Mouse (Mus musculus) R1 (cell line): Measurements from ENCODE around the gene Fgfr2.
A peak's percentile ranks its signal among the peaks of the same experiment; 100 is the strongest.

Source experiments
- DNase-seq: peaks from one replicate; pipeline ENCODE4 v3.0.0-alpha.2; 2018; ENCODE audit warnings: low read depth, low spot score

The Fgfr2 gene

DNA sequence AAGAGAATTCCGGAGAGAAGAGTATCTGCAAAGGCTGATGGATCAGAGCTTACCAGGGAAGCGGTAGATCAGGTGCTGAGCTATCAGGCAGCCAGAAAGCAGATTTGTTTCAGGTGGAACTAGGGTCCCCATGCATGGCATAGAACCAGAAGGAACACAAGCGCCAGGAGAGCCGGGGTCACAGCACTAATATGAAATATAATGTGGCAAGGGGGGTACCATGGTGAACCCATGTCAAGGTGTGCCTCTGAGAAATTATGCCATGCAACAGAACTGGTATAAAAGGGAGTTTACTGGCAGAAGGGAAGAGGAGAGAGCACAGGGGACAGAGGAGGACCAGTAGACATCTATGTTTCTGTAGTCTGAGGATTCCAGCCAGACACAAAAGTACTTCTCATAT is 2188.5 kb downstream of the Fgfr2 start:
- no peak for DNase-seq

DNA sequence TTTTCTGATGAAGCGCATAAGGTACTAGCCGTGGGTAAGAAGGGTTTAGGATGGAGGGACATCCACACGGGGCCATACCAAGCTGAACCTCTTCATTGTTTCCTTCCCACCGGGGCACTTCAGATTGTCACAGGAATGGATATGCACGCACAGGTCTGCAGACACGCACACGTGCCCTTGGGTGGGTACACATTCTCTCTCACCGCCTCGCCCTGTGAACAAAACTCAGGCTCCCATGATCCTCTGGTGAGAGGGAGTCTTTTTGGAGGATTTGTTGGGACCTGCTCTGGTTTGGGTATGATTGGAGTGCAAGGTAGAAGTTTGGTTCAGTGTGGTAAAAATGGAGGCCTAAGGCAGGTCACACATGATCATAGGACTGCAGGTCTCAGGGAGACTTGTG is 2190.2 kb downstream of the Fgfr2 start:
- DNase-seq = no peak

DNA sequence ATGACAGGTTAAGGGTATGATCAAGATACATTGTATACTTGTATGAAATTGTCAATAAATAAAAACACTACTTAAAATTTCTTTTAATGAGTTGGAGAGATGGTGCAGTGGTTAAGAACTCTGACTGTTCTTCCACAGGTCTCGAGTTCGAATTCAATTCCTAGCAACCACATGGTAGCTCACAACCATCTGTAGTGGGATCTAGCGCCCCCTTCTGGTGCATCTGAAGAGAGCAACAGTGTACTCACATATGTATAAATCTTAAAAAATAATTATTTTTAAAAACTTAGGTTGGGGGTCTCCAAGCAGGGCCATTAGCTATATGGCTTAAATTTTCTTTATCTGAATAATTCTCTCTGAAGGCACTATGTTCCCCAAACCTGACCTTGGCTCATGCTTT is 2192.7 kb downstream of the Fgfr2 start:
- peak; percentile 58 for DNase-seq

DNA sequence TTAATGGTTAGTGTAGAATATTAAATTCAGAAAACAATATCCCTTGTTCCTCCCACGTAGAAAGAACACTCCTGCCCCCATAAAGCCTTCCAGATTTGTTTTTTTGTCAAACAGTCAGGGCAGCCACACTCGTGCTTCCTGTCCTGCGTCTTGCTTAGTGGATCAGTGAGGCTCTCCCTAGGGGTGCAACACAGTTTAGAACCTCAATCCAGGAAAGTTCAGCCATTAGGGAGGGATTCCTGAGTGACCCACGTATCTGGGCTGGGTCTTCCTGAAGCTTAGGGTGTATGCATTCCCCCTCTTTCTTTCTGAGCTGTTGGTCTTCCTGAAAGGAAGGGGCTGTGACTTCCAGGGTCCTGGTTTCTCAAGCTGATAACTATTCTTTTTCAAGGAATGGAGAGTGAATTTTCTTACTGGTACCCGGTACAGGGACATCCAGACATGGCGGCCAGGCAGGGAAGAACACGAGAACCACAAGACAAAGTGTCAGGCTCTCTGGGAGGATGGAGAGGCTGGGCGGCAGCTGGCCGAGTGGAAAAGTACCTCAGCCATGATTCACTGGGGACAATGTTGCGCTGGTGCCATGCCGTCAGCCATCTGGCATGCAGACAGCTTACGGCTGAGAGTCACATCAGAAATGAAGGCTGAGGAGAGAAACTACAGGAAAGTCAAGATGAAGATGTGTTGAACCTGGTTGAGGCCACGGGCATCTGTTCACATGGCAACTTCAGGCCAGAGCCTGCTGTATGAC is 2200.0 kb downstream of the Fgfr2 start:
- DNase-seq = no peak

DNA sequence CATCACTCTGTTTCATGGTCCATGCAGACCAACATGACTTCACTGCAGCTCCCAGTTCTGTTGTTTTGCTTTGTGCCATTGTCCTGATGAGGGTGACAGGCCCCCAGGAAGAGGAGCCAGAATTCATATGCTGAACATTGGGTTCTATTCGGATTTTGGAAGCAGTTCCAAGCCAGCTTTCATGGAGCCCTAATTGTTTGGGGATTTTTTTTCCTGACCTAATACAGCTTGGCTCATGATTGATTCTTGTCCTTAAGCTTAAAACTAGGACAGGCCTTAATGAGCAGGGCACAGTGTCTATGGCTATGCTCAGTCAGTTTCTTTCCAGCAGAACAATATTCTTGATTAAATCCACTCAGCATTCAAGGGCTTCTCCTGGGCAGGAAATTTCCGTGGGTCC is 2204.9 kb downstream of the Fgfr2 start:
- no peak for DNase-seq

DNA sequence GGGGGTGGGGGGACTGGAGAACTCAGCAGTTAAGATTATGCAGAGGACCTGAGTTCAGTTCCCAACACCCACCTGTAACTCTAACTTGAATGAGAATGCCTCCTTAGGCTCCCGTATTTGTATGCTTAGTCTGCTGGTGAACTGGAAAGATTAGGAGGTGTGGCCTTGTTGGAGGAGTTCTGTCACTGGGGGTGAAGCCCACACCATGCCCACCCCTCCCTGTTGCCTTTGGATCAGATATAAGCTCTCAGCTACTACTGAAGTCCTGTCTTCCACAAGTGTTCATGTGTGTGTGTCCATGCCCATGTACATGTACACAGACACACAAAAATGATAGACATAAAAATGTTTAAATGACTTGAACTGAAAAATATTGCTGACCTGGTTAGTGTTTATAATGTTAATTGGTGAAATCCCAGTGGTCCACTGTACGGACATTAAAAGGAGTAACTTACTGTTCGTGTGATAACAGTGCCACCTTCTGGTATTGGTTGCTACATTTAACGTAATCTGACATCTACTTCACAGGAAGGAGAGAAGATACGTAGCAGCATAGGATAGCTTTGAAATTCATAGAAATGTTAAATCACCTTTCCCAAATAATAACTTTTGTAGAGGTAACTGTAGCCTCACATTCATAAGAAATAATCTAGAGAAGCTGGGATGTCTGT is 2208.3 kb downstream of the Fgfr2 start:
- peak; percentile 66 for DNase-seq

DNA sequence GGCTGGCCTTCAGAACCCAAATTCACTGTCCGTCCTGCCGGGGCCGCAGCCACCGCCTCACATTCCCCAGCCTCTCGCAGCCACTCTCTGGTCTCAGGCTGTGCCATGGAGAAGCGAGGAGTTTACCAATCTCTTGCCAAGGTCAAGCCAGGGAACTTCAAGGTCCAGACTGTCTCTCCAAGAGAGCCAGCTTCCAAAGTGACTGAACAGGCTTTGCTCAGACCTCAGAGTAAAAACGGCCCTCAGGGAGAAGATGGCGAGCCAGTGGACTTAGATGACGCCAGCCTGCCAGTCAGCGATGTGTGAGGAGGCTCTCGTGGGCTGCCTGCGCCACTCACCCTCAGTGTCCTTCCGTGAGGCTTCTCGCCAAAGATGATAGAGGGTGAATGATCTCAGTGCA is 2212.3 kb downstream of the Fgfr2 start:
- no peak for DNase-seq

DNA sequence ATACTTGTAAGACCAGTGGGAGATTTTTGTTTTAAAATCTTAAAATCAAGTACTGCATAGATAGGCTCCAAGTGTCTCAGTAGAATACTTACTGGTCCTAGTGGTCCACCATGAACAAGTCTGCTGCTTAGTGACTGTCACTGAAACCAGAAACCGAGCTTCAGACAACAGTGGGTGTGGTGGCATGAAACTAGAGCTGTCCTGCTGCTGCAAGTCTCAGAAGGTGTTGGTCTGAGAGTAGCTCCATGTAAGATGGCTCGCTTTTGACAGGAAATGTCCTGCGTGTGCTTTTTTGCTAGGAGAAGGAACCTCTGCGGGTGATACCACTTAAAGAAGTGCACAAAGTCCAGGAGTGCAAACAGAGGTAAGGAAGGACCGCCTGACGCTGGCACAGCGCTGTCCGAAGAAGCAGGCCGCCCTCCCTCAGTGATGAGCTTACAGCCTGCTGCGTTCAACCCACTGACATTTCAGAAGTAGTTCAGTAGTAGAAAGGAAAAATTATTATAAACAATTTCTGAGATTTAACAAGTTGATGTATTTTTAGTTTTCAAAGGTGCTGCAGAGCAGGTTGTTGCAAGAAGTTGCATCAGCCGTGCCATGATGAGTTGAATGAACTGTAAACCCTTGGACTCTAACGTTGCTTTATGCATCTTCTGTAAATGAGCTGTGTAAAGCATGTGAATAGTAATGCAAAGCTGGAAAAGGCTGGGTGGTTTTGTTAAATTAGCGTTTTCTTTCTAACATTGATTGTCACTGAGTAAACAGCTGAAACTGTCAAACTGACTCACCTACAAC is 2218.4 kb downstream of the Fgfr2 start:
- DNase-seq = peak; percentile 14

DNA sequence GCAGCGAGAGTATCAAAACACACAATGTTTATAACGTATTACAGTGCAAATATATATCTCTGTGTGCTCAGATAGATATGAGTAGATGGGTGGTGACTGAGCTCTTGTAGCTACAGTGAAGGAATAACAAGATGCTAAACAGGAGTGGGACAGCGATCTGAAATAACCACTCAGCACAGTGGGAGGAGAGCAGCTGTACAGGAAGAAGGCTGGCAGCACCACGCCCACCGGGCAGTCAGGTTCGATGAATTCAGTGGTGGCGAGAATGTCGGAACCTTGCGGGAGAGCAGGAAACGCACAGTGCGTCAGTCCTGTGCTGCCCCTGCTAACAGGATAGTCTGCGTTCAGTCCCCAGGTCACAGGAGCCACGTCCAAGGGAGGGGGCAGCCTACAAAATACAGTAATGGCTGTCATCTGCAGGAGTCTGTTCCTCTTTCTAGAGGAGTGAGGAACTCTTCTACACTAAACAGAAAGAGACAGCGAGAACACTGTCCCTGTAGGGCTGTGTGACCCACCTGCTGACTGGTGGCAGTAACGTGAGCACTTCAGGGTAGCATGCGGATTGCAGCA is 2219.6 kb downstream of the Fgfr2 start:
- peak; percentile 56 for DNase-seq

DNA sequence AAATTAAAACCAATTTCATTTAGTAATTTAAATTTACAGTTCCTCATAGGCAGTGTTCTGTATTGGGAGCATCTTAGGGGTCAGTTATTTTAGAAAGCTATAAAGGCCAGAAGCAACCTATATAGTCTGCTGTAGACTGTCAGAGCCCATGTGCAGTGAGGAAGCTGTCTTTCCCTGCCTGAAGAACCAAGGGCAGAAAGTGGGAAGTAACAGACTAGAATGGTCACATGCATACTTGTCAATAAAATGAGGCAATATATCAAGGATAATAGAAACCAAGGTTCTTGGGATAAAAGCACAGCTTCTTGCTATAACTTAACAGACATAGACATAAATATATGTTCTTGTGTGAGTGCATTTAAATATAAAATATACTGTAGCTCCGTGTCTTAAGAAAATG is 2220.2 kb downstream of the Fgfr2 start:
- DNase-seq = no peak

DNA sequence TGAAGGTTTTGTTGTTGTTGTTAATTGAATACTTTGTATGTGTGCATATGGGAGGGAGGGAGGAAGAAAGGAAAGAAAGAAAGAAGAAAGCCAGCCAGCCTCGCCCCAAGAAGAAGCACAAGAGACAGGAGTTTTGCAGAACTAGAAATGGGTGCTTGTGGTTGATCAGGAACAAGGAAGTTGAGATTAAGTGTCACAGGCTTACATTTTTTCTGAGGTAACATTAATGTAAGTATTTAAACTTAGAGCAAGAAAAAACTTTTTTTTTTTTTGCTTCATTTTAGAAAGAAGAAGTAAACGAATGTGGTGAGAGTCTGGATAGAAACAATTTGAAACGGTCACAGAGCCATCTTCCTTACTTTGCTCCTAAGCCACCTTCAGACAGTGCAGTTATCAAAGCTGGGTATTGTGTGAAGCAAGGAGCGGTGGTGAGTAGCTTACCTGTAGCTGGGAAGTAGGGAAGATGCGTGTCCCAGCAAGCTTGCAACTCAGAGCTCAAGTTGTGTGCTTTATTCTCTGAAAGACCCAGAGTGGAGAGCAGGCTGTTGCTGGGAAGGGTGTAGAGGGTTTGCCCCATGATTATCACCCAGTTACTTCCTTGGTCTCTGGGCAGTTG is 2222.8 kb downstream of the Fgfr2 start:
- no peak for DNase-seq

DNA sequence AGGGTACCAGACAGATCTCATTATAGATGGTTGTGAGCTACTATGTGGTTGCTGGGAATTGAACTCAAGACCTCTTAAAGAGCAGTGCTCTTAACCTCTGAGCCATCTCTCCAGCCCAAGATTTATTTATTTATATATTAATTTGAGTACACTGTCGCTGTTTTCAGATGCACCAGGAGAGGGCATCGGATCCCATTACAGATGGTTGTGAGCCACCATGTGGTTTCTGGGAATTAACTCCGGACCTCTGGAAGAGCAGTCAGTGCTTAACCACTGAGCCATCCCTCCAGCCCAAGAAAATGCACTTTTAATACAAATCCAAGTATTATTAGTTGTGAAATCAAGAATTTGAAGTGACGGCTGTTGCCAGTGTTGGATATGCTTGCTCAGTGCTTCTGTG is 2224.8 kb downstream of the Fgfr2 start:
- DNase-seq = peak; percentile 80

DNA sequence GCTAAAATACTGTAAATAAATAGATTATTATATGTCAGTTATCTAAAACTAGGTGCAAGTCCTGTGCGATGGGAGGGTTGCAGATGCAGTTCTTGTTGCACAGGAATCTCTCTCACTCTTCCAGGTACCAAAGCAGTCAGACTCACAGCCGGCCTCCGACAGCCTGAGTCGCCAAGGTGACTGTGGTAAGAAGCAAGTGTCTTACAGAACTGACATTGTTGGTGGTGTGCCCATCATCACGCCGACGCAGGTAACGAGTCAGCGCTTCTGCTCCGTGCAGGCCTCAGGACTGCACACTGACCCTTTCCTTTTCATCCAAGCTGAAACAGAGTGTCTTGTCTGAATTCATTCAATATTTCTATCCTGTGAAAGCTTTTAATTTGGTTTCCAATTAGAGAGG is 2225.9 kb downstream of the Fgfr2 start:
- no peak for DNase-seq

DNA sequence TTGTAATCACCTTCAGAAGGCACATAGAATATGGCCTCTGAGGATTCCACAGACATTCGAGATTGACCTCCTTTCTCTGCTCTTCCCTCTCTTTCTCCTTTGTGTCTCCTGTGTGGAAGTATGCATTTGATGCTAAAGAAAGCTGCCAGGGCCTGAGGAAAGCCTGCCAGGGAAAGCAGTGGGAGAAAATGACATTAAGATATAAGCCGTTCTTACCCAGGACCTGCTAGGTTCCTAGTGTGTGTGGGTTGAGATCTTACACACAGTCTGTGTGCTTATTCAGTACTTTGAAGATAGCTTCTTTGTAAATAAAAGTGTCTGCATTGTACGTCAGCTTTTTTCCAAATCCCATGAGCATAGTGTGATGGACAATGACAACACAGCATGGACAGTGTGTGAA is 2227.1 kb downstream of the Fgfr2 start:
- DNase-seq = no peak

DNA sequence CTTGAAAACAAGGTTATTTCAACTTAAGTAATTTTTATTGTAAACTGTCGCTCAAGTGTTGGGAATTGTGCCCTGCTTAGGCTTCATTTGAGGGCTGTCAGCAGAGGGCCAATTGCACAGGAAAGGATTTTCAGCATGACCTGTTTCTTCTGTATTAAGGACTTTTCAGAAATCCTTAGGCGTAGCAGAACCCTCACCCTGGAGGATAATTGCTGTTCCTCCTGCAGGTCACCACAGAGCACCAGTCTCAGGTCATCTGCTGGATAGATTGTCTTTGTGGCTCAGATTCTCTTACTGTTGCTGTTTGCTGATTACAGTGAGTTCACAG is 2227.6 kb downstream of the Fgfr2 start:
- DNase-seq = no peak

DNA sequence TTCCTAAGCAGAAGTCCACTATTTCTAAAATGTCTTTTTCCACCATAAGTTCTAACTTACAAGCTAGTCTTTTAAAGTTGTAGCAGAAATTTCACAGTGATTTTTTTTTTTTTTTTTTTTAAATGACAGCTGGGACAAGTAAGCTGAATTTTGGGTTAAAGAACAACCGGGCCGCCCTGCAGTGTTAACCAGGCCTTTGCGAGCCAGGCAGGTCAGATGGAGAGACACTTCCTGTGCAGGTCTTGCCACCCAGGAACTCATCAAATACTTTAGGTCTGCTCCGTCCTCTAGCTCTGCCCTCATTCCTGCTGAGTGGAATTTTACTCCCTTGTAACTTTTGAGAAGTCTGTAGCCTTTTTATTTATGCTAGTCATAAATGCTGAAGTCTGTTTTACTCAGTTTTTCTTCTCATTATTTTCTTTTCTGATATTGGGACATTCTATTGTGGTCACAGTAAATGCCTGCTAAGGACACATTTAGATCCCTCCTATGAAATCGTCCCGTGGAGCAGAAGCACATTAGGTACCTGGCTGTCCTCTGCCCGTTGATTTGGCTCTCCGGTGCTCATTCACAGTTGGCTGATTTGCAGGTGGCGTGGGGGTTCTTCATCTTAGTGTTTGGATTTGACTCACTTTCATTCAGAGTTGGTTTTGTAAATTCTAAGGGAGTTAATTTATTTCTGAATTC is 2228.1 kb downstream of the Fgfr2 start:
- DNase-seq = no peak

DNA sequence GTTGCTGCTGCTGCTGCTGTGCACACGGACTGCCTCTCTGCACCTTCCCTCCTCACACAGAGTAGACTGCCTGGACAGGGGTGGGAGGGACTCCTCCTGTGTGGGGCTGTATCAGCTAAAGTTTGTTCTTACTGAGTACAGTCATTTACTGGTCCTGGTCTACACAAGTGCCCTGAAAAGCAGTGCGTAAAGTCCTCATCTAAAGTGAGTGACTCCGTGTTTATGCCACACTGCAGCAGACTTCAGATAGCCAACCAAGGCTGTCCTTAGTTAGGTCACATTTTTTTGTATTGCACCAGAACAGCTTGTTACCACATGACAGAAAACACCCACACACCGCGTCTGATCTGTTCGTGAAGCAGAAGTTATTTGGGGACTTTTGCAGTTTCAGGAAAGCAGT is 2230.2 kb downstream of the Fgfr2 start:
- peak; percentile 8 for DNase-seq

DNA sequence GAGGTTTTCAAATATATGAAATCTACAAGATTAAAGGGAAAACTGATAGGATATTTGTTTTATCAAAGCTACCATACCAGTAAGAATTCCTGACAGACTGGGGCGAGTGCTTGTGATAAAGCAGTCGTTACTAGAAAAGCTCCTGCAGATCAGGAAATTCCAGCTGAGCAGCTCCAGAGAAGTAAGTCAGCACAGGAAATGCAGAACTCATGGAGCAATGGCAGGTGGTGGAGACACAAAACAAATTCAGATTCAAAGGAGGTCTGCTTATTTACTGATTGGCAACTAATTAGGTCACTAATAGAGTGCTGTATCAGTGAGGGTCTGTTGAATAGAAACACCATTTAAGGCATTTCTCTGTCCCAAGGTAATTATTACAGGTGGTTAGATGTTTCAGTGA is 2232.3 kb downstream of the Fgfr2 start:
- DNase-seq = peak; percentile 90

DNA sequence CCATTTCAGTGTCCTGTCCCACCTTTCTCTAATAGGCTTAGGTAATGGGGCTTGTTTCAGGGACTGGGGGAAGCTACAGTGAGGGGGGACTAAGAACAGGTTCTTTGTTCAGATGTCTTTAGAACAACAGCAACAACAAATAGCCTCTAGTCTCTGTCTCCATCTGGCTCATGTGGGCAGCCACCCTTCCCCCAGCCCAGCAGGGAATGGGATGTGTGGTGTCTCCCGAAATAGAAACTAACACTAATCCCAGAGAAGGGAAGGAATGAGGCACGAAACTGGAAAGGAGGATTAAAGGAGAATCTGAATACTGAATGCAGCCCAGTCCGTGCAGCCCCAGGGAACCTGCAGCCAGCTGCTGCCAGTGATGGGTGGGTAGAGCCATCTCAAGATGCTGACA is 2235.2 kb downstream of the Fgfr2 start:
- DNase-seq = peak; percentile 90

DNA sequence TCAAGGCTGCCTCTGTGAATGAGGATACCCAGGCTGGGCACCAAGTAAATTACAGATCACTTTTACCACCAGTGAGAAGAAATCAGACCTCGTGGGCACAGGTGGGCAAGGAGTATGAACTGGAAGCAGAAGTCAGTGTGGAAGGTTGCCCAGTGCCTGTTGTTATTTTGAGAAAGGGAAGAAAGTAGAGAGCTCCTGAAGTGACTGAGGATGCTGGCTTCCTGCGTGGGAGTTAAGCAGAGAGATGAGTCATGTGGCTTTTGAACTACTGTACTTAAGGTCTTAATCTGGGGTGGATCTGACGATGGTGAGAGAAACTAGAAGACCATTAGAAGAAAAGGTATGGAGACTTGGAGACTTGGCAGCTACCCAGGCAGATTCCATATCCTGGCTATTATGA is 2236.9 kb downstream of the Fgfr2 start:
- DNase-seq = no peak

DNA sequence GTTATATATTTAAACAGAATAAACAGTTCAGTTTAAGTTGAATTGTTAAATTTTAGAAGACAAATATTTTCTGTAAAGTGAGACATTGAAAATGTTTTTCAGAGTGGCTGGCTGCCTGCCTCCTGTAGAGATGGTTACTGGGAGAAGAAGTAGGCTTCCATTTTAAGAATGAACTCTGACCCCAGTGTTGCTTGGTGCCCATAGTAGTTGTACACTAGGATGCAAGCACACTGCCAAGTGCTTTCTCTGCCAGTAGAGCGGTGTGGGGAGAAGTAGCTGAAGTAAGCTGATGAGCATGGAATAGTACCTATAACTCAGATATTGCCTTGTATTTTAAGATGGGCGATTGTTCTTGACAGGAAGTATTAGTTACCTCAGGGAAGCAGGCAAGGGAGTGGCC is 2239.0 kb downstream of the Fgfr2 start:
- DNase-seq = no peak
